Mouse (Mus musculus) heart, adult 8-10 months (tissue): Measurements from ENCODE around the gene Crb2. TPM values are rescaled to one million over a fixed set of nuclear protein-coding genes. Genes with fewer than 3 reads are reported as not detected.

Experiments used
- DNase-seq: peaks from one replicate; pipeline ENCODE4 v3.0.0; 2022; ENCODE audit warnings: low spot score
- total RNA-seq, 4 experiments: library from RNA; stranded (reverse); gene quantifications; 2 replicates each; pipeline ENCODE4 v1.2.4; 2022

The Crb2 gene
- 1 to 10 TPM in 1 of 4 experiments, under 1 TPM in 3; 0.41 to 1.1 (median 0.77) TPM for total RNA-seq

DNA sequence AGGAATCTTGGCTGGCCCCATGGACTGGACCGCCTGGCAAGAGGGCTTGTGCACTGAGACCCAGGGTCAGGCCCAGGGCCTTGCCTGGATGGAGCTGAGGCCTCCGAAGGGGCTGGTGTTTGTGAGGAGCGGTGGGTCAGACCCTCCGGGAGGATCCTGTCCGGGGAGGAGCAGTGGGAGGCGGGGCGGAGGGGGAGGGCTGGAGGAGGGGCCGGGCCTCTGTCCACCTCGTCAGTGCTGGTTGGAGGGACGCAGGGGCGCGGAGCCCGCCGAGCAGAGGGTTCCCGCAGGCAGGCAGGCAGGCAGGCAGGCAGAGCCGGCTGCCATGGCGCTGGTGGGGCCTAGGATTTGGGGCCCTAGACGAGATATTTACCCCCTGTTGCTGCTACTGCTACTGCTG is at the start of gene Crb2:
Gene Crb2, plus strand, starts transcription at position 234 of the 400 bp plus-strand sequence.
- DNase-seq: no peak

DNA sequence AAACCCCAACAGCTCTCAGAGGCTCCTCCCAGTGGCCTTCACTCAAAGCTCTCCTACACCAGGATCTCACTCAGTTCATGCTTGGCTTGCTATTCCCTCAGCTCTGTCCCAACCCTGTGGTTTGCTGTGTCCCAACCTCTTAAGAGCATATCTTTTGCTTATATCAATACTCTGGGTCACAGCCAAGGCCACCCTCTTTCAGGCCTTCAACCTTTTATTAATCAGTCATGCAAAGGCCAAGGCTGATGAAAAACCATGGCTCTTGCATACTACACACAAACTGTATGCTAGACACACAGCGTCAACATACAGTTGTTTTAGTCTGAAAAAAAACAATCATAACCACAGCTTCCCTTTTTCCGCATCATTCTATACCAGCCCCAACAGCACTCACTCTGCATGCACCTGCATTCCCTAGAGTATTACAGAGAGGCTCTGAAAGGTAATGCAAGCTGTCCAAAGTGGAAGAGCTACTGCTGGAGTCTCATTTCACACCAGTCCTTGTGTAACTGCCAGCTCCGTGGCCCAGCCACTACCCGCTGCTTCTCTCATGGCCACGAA is 44.7 kb upstream of the Crb2 start:
- no peak for DNase-seq

DNA sequence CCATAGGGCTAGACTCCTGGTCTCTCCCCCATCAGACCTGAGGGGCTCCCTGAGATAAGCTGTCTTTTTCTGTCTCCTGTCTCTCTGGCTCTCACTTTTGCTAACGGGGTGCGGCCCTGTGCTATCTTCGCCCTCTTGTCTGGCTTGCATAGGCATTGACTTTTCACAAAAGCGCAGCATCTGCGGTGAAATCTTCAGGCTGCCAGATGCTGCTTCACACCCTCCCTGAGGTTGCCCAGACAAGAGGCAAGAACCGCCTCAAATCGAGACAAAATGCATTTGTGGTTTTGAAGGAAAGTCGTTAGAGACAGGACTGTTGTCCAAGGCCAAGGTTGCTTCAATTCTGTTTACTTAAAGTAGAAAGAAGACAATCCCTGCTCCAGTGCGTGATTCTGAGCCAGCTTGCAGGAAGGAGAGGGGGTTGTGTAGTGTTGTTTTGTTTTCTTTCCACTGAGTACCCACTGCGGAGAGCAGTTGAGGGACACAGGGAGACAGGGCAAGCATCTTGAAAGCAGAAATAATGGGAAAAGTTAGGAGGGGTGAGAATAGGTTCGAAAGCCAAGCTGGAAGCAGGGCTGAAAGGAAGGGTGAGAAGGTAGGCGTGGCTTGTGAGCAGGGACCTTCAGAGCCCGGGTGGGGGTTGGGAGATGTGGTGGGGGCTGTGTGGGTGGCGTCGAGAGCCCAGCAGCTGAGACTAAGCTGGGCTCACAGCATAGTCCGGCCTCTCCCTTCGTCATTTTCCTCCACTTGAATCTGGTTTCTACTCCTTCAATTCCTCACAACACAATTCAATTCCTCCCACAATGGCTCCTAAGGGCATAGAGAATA is 40.9 kb upstream of the Crb2 start:
- no peak for DNase-seq

DNA sequence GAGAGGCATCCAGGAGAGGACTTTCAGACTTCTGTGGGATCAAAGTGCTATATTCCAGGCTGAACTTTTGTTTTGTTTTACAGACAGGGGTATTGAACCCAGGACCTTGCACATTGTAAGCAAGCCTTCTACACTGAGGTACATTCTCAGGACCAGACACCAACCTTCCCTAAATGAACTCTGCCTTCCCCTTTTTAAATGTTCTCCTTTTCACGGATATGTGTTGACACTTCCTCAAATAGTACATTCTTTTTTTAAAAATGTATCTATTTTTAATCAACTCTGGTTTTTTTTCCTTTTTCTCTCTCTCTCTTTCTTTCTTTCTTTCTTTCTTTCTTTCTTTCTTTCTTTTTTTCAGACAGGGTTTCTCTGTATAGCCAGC is 40.3 kb upstream of the Crb2 start:
- no peak for DNase-seq

DNA sequence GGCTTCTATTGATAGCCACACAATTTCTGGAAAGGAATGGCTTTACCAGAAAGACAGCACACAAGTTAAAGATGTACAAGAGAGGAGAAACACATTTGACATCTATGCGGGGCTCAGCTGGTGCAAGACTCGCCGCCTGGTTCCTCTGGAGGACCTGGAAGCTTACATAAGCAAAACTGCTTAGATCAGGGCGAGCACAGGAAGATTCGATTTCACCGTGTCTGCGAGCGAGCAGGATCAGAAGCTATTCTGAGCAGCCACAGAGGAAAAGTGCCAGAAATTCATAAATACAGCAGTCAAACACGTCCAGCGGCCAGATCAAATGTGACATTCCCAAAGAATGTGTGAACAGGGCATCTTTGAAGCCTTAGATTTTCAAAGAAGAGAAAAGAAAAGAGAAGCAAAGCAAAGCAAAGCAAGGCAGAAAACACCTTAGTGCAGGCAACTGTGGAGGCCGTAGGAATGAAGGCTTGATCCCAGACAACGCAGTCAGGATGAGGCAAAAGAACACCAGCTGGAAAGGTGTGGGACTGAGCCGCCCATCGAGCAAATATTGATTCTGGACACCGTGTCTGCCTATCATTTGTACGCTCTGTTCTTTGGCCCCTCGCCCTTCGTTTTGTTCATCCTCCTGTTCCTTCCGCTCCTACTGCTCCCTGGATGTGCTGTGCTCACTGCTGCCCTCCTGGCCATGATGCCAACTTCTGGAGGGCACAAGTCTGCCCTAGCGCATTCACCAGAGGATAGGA is 34.1 kb upstream of the Crb2 start:
- no peak for DNase-seq

DNA sequence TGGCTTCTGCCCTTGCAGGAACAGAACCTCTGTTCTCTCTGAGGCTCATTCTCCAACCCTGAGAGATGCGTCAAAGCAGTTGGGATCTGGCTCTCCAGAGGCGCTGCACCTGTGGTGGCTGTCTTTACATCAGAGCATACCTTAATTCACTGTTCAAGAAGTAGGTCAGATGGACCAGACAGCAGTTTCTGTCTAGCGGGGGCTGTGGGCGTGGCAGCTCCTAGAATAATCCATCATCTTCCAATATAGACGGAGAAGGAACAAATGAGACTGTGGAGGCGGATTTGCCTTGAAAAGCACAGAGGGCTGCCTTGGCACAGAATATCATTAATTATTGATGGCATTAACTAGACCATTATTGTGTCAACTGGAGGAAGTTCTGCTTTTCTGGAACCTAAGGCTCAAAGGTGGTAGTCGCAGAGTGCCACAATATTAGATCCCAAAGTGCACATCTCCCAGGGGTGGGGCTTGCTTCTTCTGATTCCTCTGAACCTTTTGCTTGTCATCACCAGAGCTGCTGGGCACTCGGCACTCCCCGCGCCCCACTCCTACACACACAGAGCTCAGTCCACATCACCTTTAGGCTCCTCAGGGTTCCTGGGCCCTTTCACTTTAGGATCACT is 31.2 kb upstream of the Crb2 start:
- DNase-seq: no peak

DNA sequence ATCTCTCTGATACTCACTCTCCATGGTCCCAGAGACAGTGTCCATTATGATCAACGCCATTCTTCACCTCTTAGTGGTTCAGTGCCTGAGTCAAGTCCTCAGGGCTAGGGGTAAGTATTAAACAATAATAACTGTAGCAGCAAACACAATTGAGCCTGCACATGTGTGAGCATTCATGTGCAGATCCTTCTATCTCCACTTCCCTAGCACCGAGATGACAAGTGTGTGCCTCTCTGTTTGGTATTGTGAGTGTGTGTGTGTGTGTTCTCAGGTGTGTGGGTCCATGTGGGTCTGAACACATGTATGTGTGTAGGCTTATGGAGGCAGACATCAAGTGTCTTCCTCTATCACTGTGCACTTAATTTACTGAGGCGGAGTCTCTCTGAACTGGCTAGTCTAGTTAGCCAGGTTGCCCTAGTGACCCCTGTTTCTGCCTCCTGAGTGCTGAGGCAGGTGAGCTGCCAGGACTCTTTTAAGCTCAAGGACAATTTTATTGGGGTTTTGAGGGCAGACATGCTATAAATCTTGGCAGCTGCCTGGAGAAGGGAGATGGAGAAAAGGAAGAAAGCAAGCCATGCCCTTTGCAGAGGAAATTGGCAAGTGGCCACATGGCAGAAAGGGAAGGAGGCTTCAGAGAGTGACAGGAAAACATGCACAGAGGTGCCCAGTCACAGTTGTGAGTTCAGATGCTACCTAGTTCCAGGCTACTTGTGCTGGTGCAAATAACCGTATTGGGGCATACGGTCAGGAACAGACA is 29.6 kb upstream of the Crb2 start:
- no peak for DNase-seq

DNA sequence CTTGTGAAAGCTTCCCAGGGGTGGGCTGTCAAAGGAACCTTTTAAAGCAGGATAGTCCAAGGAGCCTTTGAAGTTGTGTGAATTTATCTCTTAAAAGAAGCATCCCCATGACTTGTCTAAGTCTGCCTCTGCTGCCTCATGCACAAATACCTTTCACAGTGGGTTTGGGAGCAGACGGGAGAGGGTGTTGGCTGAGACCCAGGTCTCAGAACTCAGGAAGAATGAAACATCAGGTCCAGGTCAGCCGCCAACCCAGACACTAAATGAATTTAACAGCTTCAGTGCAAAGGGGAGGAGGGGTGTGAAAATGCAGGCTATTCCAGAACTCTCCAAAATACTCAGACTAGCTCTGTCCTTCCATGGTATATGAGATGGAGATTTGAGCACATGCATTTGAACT is 28.1 kb upstream of the Crb2 start:
- peak; percentile 44 for DNase-seq

DNA sequence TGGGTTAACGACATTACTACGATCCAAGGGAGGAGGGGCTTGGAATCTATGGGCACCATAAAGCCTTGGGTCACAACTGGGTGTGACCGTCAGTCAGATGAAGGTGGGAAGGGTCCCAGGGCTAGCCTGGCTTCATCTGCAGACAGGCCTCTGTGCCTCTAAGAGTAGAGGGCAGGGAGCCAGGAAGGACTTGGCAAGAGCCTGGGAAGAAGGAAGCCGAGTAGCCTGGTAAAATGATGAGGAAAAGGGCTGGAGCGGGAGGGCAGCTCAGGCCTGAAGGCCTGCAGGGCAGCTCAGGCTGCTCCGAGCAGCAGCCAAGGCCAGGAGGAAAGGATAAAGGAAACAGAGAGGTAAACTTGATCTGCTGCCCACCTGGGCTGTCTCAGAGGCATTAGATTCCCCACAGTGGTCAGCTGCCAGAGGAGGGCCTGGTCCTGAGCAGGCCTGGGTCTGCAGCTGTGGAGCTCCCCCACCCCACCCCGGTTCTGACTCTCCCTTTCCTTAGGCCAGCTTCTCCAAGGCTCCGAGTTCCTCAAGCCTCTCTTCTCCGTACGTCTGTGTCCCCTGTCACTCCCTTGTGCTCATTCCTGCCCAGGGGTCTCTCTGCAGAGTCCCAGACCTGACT is 27.5 kb upstream of the Crb2 start:
- peak; percentile 60 for DNase-seq

DNA sequence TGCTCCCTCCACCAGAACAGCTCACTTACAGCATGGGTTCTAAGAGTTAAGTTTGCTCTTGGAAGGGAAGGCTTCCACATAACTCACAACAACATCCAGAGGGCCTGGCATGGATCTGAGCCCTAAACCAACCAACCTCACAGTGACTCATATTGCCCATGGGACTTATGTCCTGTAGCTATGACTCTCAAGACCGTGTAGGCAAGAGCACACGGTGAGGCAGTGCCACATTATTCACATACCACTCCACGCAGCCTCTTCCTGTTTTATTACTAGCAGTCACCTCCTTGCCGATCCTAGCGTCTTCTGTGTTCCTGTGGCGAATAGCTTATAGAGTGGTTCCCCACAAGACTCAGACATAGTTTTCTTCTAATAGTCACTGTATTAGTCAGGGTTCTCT is 26.7 kb upstream of the Crb2 start:
- no peak for DNase-seq

DNA sequence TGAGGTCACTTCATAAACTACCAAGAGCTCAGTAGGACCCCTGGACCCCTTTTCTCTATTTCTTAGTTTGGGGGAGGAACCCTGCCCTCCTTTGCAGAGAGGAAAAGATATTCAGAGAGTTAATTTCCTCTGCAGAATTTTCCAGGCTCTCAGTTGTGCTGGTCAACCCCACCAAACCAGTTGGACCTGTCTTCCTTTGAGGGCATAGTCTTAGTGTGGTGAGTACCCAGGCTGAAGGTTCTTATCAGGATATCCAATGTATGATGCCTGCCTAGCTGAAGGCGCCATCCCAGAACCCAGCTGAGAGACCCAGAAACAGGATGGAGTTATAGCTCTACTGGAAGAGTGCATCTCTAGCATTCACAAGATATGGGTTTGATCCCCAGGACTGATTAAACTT is 24.9 kb upstream of the Crb2 start:
- DNase-seq: no peak

DNA sequence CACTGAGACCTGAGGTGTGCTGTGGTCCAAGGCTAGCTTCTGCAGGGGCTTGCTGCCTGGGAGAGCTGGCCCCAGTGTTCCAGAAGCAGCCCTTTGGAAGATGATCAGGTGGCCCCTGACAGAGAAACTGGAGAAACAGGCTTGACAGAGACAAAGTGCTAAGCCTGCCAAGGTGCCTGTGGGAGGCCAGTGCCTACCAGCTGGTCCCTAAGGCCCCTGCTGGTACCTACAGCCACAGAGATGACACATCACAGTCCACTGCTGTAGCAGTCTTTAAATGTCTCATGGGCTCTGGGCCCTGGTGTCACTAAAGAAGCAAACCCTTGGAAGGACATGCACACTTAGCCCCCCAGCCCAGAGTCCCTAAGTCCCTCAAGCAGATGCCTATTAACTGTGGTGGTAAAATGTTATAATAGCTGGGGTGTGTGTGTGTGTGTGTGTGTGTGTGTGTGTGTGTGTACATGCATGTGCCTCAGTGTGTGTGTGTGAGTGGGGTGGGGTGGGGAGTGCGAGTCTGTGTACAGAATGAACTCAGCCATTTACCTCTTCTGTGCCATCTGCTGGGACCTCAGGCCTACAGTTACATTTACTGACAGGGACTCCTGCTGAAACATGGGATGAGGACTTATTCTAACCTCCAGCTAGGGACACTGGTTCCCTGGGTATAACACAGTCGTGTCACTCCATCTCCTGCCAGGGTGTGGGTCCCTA is 19.7 kb upstream of the Crb2 start:
- no peak for DNase-seq

DNA sequence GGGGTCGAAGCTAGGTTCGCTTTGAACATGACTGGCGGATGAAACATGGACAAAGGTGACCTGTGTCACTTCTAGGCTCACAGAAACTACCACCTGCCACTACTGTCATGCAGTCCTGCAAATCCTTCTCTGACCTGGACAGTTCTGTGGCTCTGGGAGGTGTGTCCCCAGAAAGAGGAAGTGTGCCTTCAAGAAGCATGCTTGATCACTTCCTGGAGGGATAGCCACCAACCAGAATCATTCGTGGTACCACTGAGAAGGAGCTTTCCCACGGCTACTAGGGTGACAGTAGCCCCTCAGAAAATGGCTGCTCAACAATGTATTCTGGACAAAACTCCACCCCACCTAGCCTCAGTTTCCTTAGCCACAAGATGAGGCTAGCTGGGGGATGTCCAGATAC is 19.0 kb upstream of the Crb2 start:
- DNase-seq: no peak

DNA sequence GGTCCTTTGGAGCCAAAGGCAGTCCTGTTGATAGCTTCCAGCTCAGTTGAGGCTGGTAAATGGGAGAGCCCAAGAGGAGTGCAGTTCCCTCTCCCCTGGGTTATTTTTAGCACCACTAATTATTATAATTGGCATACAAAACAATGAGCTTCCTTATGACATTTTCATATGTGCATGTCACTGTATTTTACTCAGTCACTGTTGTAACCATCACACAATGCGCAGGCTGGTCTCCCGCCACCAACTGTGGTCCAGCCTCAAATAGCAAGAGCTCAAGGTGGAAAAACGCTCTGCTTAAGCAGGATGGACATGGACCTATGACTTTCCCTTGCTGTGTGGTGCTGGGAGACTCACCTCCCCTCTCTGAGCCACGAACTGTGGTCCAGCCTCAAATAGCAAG is 18.3 kb upstream of the Crb2 start:
- DNase-seq: no peak

DNA sequence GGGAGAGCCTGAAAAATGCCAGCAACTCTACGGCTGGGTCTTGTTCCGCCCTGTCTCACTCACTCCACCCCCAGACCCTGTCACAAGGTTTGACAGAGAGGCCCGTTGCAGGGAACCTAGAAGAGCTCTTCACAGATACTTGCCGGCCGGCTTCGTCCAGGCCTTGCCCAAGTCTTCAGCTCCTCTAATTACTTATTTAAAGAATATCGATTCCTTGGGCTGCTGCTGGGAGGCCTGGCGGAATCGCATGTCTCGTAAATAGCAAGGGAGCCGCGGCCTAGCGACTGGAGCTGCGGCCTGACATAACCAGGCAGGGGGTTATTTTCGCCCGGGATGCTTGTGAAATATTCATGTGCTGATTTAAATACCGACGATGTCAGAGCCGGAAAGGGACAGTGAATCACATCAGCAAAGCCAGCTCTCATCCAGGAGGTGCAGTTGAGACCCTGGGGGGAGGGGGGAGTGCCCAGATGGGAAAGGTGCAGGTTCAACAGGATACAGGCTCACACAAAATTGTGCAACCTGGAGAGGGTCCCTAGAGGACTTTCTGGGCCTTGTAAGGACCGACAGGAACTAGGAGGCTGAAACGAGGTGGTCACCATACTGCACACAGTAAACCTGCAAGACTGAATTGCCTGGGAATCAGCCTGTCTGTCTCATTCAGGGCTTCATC is 17.6 kb upstream of the Crb2 start:
- no peak for DNase-seq

DNA sequence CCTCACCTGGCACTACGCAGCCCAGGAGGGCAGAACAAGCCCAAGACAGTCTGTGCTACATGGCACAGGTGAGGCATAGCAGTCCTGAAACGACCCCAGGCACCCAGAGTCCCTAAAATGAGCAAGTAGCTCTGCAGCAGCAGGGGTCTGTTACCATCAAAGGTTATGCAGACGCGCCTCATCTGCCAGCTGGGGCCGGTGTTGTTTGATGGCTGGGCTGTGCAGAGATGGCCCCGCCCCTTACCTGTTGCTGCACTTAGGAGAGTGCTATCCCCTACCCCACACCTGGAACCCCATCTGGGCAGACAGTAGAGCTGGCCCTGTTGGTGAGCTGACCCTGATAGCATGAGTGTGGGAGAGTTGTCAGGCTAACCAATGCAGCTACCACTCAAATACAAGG is 15.4 kb upstream of the Crb2 start:
- no peak for DNase-seq

DNA sequence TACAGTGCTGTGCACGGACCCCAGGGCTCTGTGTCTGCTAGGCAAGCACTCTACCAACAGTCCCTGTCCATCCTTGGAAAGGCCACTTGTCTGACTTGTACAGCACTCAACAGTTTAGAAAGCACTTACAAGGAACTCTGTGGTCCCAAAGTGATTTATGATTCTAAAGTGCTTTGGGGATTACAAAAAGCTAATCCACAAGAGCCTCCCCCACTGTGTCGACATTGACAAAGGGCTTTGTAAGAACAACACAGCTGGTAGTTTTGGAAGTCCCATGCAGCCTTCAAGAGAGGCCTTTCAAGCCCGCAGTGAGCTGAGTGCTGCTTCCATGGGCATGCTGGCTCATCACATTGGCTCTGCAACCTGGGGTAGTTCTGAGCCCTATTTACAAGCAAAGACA is 12.4 kb upstream of the Crb2 start:
- no peak for DNase-seq

DNA sequence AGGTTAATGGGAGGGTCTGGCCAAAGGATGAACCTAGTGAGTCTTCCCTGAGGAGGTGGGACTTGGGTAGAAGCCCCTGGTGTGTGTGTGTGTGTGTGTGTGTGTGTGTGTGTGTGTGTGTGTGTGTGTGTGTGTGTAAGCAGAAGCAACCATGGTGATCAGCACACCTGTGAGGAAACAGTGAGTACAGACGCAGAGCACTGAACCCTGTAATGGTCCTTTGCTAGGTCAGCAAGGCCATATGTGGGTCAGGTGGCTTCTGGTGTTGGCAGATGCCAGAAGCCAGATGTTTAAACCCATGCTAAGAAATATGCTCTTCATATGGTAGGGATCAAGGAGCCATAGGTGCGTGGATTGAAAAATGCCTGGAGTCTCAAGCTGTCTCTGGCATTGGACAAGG is 11.5 kb upstream of the Crb2 start:
- DNase-seq: no peak

DNA sequence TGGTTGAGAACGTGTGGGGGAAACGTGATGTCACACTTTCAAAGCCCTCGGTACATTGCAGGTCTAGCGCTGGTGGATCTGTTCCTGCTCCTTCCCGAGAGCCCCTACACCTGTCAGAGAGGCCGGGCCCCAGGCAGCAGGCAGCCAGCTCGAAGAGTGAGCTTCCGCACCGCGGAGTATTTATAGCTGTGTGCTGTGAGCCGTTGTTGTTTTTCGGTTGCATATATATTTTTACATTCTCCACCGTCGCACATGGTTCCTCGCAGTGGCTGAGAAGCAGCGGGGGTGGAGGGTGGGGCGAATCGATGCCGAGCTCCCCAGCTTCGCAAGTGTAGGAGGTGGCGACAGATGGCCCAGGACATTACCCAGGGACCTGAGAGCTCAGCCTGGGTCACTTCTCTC is 11.0 kb upstream of the Crb2 start:
- no peak for DNase-seq
